Mouse (Mus musculus): Measurements from ENCODE around the gene St6galnac4. TPM values are rescaled to one million over a fixed set of nuclear protein-coding genes. Genes with fewer than 3 reads are reported as not detected.
A peak's percentile ranks its signal among the peaks of the same experiment; 100 is the strongest.

Gene St6galnac4
- polyA plus RNA-seq (2014; fragmentation: Nextera tagmentation; extraction: Ambion mirVana), result 18.7 and 21.4 TPM in 2 replicates

DNA sequence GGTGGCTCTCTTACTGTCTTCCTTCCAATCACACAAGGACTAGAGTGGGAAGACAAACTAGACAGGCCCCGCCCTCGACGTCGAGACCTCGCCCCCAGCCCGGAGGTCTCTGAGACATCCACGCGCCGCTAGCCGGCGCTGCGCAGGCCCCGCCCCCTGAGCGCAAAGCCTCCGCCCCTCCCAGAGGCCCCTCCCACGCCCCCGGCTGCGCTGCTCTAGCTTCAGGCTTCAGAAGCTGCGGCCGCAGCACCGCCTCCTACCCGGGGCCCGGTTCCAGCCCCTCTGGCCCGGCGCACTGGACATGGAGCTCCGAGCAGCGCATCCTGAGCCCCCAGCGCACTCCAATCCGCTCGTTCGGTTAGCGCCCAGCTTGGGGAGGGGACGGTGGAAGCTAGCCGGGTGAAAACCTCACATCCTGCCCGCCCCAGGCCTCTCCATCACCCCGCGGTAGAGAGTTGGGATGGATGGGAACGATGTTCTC, at the start of gene St6galnac4:
Gene St6galnac4, plus strand, starts transcription at position 225 of the 481 bp plus-strand sequence.
- DNase-seq (ENCODE audit: low spot score) (peak; percentile 94), ATAC-seq (peak; percentile 88)
- Histone ChIP-seq H3K4me3 (ENCODE audit: low read depth, low read length) (peak within 1 kb of the TSS; percentile 41), H3K27me3 (replicated peaks; ENCODE audit: control insufficient read depth, insufficient read depth, low read length) (no peaks in the 10 kb centered on the region), H3K27ac (ENCODE audit: low read depth, low read length) (no peak within 1 kb of the TSS), H3K9ac (ENCODE audit: low read length) (peak within 1 kb of the TSS; percentile 71), H3K4me2 (ENCODE audit: low read length) (peak within 1 kb of the TSS; percentile 61), H3K9me3 (replicated peaks; ENCODE audit: control insufficient read depth, low read length) (no peaks in the 10 kb centered on the region), H3K36me3 (ENCODE audit: control insufficient read depth, insufficient read depth, low read length) (no peaks in the 10 kb centered on the region), H3K4me1 (ENCODE audit: control insufficient read depth, insufficient read depth, low read length) (peaks cover 13% of the 10 kb centered on the region)
- under 1% methylated on average over 38 of the region's 38 CpGs for WGBS

DNA sequence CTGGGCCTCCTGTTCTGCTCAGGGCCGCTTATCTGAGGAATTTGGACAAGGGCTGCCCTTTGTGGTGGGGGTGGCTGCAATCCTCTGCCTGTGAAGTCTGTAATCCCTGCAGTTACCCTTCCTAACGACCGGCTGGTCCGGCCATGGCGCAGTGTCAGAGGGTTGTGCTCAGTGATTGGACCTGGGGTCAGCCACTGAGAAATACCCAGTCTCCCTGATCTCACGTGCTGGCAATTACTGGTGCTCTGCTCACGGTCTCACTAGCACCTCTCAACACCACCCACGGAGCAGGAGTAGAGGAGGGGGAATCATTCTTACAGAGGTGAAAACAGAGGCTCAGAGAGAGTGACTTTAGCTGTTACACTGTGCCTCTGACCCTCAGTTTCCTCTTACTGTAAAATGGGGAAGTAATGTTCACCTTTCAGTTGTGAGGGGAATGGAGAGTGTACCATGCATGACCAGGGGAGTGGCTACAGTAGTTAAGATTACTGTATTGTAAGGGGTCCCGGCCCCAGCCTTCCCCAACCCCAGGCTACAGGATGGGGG, 49.5 kb upstream of the St6galnac4 start:
- no peak for DNase-seq (ENCODE audit: low spot score)
- Histone ChIP-seq H3K9me3 (replicated peaks; ENCODE audit: control insufficient read depth, low read length) (no peaks in the 10 kb centered on the region), H3K4me3 (ENCODE audit: low read depth, low read length) (peak overlapping the region; percentile 86), H3K36me3 (ENCODE audit: control insufficient read depth, insufficient read depth, low read length) (no peaks in the 10 kb centered on the region), H3K27me3 (replicated peaks; ENCODE audit: control insufficient read depth, insufficient read depth, low read length) (no peaks in the 10 kb centered on the region), H3K27ac (ENCODE audit: low read depth, low read length) (no peak overlapping the region), H3K4me2 (ENCODE audit: low read length) (peak overlapping the region; percentile 75), H3K4me1 (ENCODE audit: control insufficient read depth, insufficient read depth, low read length) (peaks cover 47% of the 10 kb centered on the region), H3K9ac (ENCODE audit: low read length) (peak overlapping the region; percentile 91)
- no peak for ATAC-seq
- 10% methylated on average over 9 of the region's 9 CpGs for WGBS

DNA sequence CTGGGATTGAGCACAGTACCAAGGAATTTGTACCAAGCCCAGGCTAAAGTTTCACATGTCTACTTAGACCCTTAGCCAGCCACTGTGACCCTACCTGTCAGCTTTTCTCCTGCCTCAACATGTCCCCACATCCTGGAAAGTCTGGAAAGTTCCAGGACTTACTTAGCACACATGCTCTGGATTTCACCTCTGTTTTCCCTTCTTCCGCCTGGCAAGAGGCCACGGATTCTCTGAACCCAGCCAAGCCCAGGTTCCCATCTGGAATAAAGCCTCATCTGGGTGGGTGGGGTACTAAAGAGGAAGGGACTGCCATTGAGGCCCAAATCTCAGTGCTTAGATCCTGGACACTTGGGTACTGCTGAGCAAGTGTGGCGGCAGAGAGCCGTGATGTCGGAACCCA, 49.0 kb upstream of the St6galnac4 start:
- peaks cover 47% of the 10 kb centered on the region for H3K4me1 ChIP-seq (ENCODE audit: control insufficient read depth, insufficient read depth, low read length)
- no peak for ATAC-seq
- WGBS, result 78% methylated on average over 5 of the region's 5 CpGs
- no peak for DNase-seq (ENCODE audit: low spot score)
- no peaks in the 10 kb centered on the region for H3K36me3 ChIP-seq (ENCODE audit: control insufficient read depth, insufficient read depth, low read length)
- no peaks in the 10 kb centered on the region for H3K27me3 ChIP-seq (replicated peaks; ENCODE audit: control insufficient read depth, insufficient read depth, low read length)
- peak overlapping the region; percentile 75 for H3K4me2 ChIP-seq (ENCODE audit: low read length)
- H3K27ac ChIP-seq (ENCODE audit: low read depth, low read length), result no peak overlapping the region
- H3K9me3 ChIP-seq (replicated peaks; ENCODE audit: control insufficient read depth, low read length), result no peaks in the 10 kb centered on the region
- no peak overlapping the region; the same call in 1 of the 2 replicates for H3K4me3 ChIP-seq (ENCODE audit: low read depth, low read length)
- 0 out of 2 replicates have a peak overlapping the region, but pooled peaks have one; percentile 13 for H3K9ac ChIP-seq (ENCODE audit: low read length)

DNA sequence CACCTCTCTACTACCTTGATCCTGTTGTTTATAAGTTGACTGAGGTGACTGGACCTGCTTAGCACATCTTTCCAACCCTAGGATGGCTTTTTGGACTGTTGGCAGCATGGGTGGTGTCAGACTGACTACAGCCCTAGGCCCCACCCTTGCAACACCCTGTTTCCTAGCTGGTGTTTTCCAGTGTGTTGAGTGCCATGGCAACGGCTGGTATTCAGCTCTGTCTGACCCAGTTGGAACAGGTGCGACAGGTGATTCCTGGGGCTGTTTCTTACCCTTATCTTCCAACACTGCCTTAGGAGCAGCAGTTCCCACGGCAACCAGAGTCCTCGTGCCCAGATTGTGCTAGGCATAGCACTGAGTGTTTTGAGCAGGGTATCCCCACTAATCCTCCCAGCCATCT, 48.4 kb upstream of the St6galnac4 start:
- Histone ChIP-seq H3K4me3 (ENCODE audit: low read depth, low read length) (no peak overlapping the region), H3K27me3 (replicated peaks; ENCODE audit: control insufficient read depth, insufficient read depth, low read length) (no peaks in the 10 kb centered on the region), H3K27ac (ENCODE audit: low read depth, low read length) (no peak overlapping the region), H3K9ac (ENCODE audit: low read length) (no peak overlapping the region), H3K4me1 (ENCODE audit: control insufficient read depth, insufficient read depth, low read length) (peaks cover 47% of the 10 kb centered on the region), H3K36me3 (ENCODE audit: control insufficient read depth, insufficient read depth, low read length) (no peaks in the 10 kb centered on the region), H3K4me2 (ENCODE audit: low read length) (peak overlapping the region; percentile 3; the same call in 1 of the 2 replicates), H3K9me3 (replicated peaks; ENCODE audit: control insufficient read depth, low read length) (no peaks in the 10 kb centered on the region)
- WGBS, result 68% methylated on average over 4 of the region's 4 CpGs
- DNase-seq (ENCODE audit: low spot score) (no peak), ATAC-seq (no peak)

DNA sequence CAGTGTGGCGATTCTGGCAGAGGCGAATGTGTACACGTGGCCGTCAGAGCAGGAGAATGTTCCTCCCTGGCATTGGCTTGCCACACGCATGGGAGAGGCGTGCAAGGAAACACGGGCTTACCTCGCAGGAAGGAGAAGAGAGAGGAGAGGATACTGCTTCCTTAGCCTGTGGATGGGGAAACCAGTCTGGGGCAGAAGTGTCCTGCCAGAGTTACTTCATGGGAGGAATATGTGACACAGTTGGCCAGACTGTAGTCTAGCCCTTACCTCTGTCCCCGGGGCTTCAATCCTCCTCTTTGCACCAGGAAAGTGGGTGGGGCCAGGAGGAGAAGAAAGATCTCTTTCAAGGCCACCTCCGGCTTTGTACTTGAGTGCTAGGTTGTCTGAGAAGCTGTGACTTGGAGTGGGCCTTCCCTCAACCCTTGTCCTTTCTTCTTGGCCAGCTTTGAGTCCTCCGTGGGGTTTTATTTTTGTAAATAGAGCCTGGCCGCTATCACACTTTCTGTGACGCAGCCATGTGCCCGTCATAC, 47.4 kb upstream of the St6galnac4 start:
- DNase-seq (ENCODE audit: low spot score) (no peak), ATAC-seq (no peak)
- H3K27ac ChIP-seq (ENCODE audit: low read depth, low read length), result no peak overlapping the region
- H3K4me3 ChIP-seq (ENCODE audit: low read depth, low read length), result no peak overlapping the region
- H3K36me3 ChIP-seq (ENCODE audit: control insufficient read depth, insufficient read depth, low read length), result no peaks in the 10 kb centered on the region
- 76% methylated on average over 14 of the region's 14 CpGs for WGBS
- H3K27me3 ChIP-seq (replicated peaks; ENCODE audit: control insufficient read depth, insufficient read depth, low read length), result no peaks in the 10 kb centered on the region
- no peak overlapping the region for H3K4me2 ChIP-seq (ENCODE audit: low read length)
- peaks cover 39% of the 10 kb centered on the region for H3K4me1 ChIP-seq (ENCODE audit: control insufficient read depth, insufficient read depth, low read length)
- H3K9me3 ChIP-seq (replicated peaks; ENCODE audit: control insufficient read depth, low read length), result no peaks in the 10 kb centered on the region
- no peak overlapping the region for H3K9ac ChIP-seq (ENCODE audit: low read length)

DNA sequence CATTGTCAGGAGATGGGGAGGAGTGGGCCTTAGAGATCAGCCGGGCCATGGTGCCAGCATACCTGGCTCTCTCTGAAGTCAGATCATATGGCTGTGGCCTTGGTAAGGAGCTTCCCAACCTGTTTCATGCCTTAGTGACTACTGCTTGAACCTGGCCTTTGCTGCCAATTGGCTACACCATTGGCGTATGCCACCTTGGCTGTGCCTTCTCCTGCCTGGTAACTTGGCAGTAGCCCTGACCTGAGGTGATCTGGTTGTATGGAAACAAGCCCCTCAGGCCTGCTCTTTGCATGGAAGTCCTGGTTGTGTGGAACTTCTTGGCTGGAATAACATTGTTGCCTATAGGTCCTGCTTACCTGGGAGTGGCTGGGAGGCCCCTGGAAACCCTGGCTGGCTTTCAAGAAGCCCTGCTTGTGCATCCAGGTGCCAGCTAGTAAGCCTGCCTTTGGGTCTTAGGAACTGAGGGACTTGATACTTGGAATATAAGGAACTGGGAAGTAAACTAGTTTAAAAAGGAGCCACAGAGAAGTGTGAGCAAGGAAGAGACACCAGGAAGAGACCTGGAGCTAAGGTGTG, 45.5 kb upstream of the St6galnac4 start:
- DNase-seq (ENCODE audit: low spot score) (no peak), ATAC-seq (no peak)
- Histone ChIP-seq H3K9me3 (replicated peaks; ENCODE audit: control insufficient read depth, low read length) (no peaks in the 10 kb centered on the region), H3K27ac (ENCODE audit: low read depth, low read length) (no peak overlapping the region), H3K36me3 (ENCODE audit: control insufficient read depth, insufficient read depth, low read length) (no peaks in the 10 kb centered on the region), H3K4me3 (ENCODE audit: low read depth, low read length) (no peak overlapping the region), H3K9ac (ENCODE audit: low read length) (no peak overlapping the region), H3K4me2 (ENCODE audit: low read length) (no peak overlapping the region), H3K4me1 (ENCODE audit: control insufficient read depth, insufficient read depth, low read length) (peaks cover 31% of the 10 kb centered on the region), H3K27me3 (replicated peaks; ENCODE audit: control insufficient read depth, insufficient read depth, low read length) (no peaks in the 10 kb centered on the region)
- WGBS, result 86% methylated on average over 2 of the region's 2 CpGs

DNA sequence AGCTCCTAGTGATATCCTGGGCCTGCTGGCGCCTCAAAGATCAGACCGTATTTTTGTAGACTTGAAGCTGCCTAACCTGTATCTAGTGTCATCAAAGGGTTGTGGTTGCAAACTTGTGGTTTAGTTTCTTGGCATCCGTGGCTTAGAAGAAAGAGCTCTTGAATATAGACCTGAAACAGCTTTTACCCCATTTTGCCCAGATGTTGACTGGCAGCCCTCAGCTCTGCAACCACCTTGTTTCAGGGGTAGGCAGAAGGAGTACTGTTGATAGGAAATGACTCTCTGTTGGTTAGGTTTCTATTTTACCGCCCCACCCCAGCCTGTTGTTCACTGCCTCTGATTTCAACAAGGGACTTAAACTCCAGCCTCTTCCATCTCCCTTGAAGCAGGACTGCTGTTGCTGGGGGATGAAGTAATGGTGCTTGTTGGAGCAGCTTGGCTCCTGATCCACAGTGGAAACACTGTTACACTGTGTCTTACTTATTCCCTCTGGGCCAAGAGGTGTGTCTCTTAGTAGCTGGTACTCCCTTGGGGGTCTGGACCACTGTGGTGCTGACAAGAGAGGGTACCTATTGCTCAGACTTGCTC, 44.8 kb upstream of the St6galnac4 start:
- 91% methylated on average over 4 of the region's 4 CpGs for WGBS
- ATAC-seq, result no peak
- Histone ChIP-seq H3K9me3 (replicated peaks; ENCODE audit: control insufficient read depth, low read length) (no peaks in the 10 kb centered on the region), H3K4me3 (ENCODE audit: low read depth, low read length) (no peak overlapping the region), H3K4me1 (ENCODE audit: control insufficient read depth, insufficient read depth, low read length) (peaks cover 24% of the 10 kb centered on the region), H3K36me3 (ENCODE audit: control insufficient read depth, insufficient read depth, low read length) (no peaks in the 10 kb centered on the region), H3K27ac (ENCODE audit: low read depth, low read length) (no peak overlapping the region), H3K9ac (ENCODE audit: low read length) (no peak overlapping the region), H3K4me2 (ENCODE audit: low read length) (no peak overlapping the region), H3K27me3 (replicated peaks; ENCODE audit: control insufficient read depth, insufficient read depth, low read length) (no peaks in the 10 kb centered on the region)
- DNase-seq (ENCODE audit: low spot score), result no peak

DNA sequence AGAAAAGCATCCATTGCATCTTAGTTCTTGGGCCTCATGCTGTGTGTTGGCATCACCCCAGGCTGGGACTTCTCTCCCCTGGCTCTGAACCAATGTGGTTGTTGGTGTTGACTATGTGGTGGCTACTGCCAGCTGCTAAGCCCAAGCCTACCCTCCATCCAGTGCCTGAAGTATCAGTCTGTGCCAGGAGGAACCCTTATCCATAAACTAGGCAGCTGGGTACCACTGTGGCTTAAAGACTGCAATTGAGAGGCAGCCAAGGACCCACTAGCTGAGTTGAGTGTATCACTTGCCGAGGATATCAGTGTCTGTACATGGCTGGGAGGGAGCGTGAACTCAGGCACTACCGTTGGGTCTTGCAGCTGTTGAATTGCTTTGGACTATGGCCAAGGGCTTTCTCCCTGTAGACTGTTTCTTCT, 43.9 kb upstream of the St6galnac4 start:
- H3K9me3 ChIP-seq (replicated peaks; ENCODE audit: control insufficient read depth, low read length), result no peaks in the 10 kb centered on the region
- no peak overlapping the region for H3K9ac ChIP-seq (ENCODE audit: low read length)
- DNase-seq (ENCODE audit: low spot score) (no peak), ATAC-seq (no peak)
- peaks cover 15% of the 10 kb centered on the region for H3K4me1 ChIP-seq (ENCODE audit: control insufficient read depth, insufficient read depth, low read length)
- no peak overlapping the region for H3K4me3 ChIP-seq (ENCODE audit: low read depth, low read length)
- WGBS, result 87% methylated on average over 3 of the region's 3 CpGs
- no peak overlapping the region for H3K27ac ChIP-seq (ENCODE audit: low read depth, low read length)
- H3K4me2 ChIP-seq (ENCODE audit: low read length), result no peak overlapping the region
- H3K27me3 ChIP-seq (replicated peaks; ENCODE audit: control insufficient read depth, insufficient read depth, low read length), result no peaks in the 10 kb centered on the region
- H3K36me3 ChIP-seq (ENCODE audit: control insufficient read depth, insufficient read depth, low read length), result no peaks in the 10 kb centered on the region

DNA sequence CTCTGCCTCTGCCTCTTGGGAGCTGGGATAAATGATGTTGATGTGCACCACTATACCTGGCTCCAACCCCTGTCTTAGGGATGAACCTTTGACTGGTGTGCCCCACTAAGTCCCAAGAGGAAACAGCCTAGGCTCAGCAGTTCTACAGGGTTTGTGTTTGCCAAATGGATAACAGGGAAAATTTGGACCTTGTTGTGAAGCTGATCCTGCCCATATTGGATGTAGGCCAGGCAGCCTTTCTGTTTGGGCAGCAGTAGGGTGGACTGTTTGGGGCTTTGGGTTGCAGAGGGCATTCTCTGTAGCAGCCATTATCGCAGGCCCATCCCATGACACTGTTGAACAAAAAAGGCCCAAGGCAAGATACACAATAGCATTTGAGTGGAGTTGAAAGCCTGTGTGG, 39.9 kb upstream of the St6galnac4 start:
- no peak overlapping the region for H3K9ac ChIP-seq (ENCODE audit: low read length)
- H3K27ac ChIP-seq (ENCODE audit: low read depth, low read length), result no peak overlapping the region
- H3K9me3 ChIP-seq (replicated peaks; ENCODE audit: control insufficient read depth, low read length), result no peaks in the 10 kb centered on the region
- no peaks in the 10 kb centered on the region for H3K4me1 ChIP-seq (ENCODE audit: control insufficient read depth, insufficient read depth, low read length)
- DNase-seq (ENCODE audit: low spot score) (no peak), ATAC-seq (no peak)
- H3K4me2 ChIP-seq (ENCODE audit: low read length), result no peak overlapping the region
- WGBS, result 70% methylated on average over 1 of the region's 1 CpGs
- no peaks in the 10 kb centered on the region for H3K36me3 ChIP-seq (ENCODE audit: control insufficient read depth, insufficient read depth, low read length)
- no peaks in the 10 kb centered on the region for H3K27me3 ChIP-seq (replicated peaks; ENCODE audit: control insufficient read depth, insufficient read depth, low read length)
- no peak overlapping the region for H3K4me3 ChIP-seq (ENCODE audit: low read depth, low read length)

Measured in forebrain, embryonic 14.5 days (tissue).